Mouse (Mus musculus): ENCODE measurements around the gene Prp2.
"Not testable (repeated sequence)": the region's sequence is repeated elsewhere in the genome, so short reads cannot be mapped to it uniquely, and the experiment has no call there.

Prp2 gene

DNA sequence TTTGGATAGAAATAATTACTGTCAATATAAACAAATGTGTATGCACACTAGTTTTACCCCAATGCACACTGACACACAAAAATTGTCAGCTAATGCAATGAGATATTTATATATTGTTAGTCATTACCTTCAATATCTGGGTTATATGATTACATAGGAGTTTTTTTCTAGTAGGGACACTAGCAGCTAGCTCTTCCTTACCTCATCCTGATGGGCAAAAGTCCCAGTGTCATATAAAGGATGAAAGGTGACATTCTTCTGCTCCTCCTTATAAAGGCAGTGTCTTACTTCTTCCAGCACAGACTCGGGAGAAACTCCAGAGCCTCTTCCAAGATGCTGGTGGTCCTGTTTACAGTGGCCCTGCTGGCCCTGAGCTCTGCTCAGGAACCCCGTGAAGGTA lies at the start of gene Prp2:
Gene Prp2 (plus strand): TSS at position 301 of the 400 bp plus-strand sequence.
- in situ Hi-C loops (cut with MseI, MboI), result not testable (repeated sequence)

DNA sequence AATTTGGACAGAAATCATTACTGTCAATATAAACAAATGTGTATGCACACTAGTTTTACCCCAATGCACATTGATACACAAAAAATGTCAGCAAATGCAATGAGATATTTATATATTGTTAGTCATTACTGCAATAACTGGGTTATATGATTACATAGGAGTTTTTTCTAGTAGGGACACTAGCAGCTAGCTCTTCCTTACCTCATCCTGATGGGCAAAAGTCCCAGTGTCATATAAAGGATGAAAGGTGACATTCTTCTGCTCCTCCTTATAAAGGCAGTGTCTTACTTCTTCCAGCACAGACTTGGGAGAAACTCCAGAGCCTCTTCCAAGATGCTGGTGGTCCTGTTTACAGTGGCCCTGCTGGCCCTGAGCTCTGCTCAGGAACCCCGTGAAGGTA lies 26.2 kb upstream of the Prp2 start, which contains the start of gene Prh1:
Gene Prh1 (plus strand): TSS at position 301 of the 400 bp plus-strand sequence.
- in situ Hi-C loops (cut with MseI, MboI), result not testable (repeated sequence)

DNA sequence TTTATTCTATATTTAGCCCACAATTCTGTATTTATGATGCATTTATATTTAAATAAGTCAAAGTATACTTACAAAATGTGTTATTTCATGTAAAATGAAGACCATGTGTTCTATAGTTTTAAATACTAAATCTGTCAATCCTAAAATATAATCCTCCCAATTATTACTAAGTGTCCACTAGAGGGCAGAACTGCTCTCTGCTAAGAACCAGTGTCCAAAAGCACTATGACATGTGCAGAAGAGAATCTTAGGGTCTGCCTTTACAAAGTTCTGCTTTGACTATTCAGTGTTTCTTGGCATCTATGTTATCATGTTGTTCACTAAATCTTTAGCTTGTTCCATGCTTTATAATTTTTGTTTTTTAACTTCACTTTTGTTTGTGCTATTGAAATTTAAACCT lies 53.7 kb downstream of the Prp2 start:
- in situ Hi-C loops (cut with MseI, MboI), result no loop called here

Data from mouse trophoblast stem cell (cell line).